Mouse (Mus musculus): ENCODE data around the gene Ccdc6. TPM values are rescaled to one million over a fixed set of nuclear protein-coding genes. Genes with fewer than 3 reads are reported as not detected.
A peak's percentile ranks its signal among the peaks of the same experiment; 100 is the strongest.

Gene Ccdc6
- total and polyA plus RNA-seq, 2 experiments from 2014 or later = 20.8 to 34.2 TPM

DNA sequence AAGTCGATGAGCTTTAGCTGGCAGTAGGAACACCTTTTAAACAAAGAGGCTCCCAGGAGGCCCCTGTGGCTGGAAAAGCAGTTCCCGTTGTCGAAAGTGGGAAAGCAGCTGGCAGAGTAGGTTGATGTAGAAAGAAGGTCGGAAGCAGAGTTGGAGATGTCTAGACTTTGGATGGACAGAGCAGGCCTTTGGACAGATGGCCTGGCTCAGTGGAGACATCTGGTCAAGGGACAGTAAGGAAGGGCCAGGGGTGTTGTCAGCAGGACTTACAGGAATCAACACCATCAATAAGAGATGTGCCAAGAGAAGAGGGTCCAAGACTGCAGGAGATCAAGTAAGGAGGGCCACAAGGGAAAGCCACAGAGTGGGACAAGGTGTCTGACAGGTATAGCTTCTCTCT lies 53.4 kb downstream of the Ccdc6 start:
- 84% methylated on average over 4 of the region's 4 CpGs for WGBS
- no peak overlapping the region for H3K4me2 ChIP-seq (ENCODE audit: low read depth)

DNA sequence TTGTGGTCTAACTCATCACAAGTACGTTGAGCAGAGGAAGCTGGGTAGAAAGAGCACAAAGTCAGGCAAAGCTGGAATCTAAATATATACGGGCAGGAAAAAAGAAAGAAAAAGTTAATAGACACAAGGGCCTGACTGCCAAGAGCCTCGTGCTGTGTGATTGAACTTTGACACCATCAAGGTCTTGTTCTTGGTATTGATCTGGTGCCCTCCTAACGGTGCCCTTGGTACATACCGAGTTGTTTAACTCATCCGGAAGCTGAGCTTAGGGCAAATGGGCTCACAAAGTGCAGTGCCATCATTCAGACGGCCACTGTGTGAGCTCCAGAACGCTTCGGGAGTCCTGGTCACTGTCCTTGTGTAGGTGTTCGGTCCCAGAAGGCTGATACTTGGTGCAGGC lies 54.2 kb downstream of the Ccdc6 start:
- peaks cover 34% of the 10 kb centered on the region for H3K36me3 ChIP-seq (ENCODE audit: insufficient read depth)
- H3K9me3 ChIP-seq (ENCODE audit: low read length) = no peaks in the 10 kb centered on the region
- WGBS = 93% methylated on average over 10 of the region's 10 CpGs
- H3K4me3 ChIP-seq (ENCODE audit: low read depth, low read length) = no peak overlapping the region
- no peak overlapping the region for H3K9ac ChIP-seq
- TF ChIP-seq CTCF (IDR thresholded peaks at IDR 0.05; ENCODE audit: low read depth) = no peak
- H3K4me1 ChIP-seq (ENCODE audit: insufficient read depth) = no peaks in the 10 kb centered on the region
- no peak for DNase-seq
- H3K27ac ChIP-seq (ENCODE audit: low read depth, low read length) = no peak overlapping the region
- H3K27me3 ChIP-seq (ENCODE audit: insufficient read depth, low read length) = no peaks in the 10 kb centered on the region
- no peak for ATAC-seq
- no peak overlapping the region for H3K4me2 ChIP-seq (ENCODE audit: low read depth)

More for the DNA sequence above, 53.4 kb downstream of the Ccdc6 start:
- Histone ChIP-seq H3K4me3 (ENCODE audit: low read depth, low read length) (no peak overlapping the region), H3K36me3 (ENCODE audit: insufficient read depth) (peaks cover 33% of the 10 kb centered on the region), H3K27ac (ENCODE audit: low read depth, low read length) (no peak overlapping the region), H3K4me1 (ENCODE audit: insufficient read depth) (no peaks in the 10 kb centered on the region), H3K9me3 (ENCODE audit: low read length) (no peaks in the 10 kb centered on the region), H3K9ac (no peak overlapping the region), H3K27me3 (ENCODE audit: insufficient read depth, low read length) (no peaks in the 10 kb centered on the region)
- TF ChIP-seq CTCF (IDR thresholded peaks at IDR 0.05; ENCODE audit: low read depth) = no peak
- no peak for DNase-seq
- no peak for ATAC-seq

DNA sequence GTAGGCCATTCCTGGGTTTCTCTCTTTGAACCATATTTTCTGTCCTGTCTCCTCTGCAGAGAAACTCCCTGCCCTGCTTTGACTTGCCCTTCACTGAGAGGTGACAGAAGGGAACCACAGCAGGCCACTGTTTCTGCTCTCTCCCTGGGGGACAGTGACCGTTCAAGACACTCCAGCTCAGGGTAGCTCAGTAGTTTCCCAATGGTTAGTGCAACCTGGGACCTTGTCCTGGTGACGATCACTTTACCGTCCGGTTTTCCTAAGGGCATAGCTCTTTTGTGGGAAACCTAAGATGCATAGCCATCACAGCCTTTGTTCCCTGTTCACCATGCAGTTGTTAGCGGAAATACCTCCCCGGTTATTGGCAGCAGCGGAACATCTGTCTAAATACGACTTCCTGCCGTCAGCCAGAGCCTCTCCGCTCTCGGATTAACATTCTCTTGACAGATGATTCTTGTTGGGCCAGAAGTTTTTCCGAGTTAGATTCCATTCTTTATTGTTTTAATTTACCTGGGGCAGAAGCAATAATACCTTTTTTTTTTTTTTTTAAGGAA lies 55.3 kb downstream of the Ccdc6 start:
- Histone ChIP-seq H3K4me2 (ENCODE audit: low read depth) (no peak overlapping the region), H3K4me1 (ENCODE audit: insufficient read depth) (no peaks in the 10 kb centered on the region), H3K9me3 (ENCODE audit: low read length) (no peaks in the 10 kb centered on the region), H3K27me3 (ENCODE audit: insufficient read depth, low read length) (no peaks in the 10 kb centered on the region), H3K4me3 (ENCODE audit: low read depth, low read length) (no peak overlapping the region), H3K36me3 (ENCODE audit: insufficient read depth) (peaks cover 42% of the 10 kb centered on the region), H3K9ac (no peak overlapping the region), H3K27ac (ENCODE audit: low read depth, low read length) (no peak overlapping the region)
- no peak for TF ChIP-seq CTCF (IDR thresholded peaks at IDR 0.05; ENCODE audit: low read depth)
- WGBS = 84% methylated on average over 12 of the region's 12 CpGs
- ATAC-seq = no peak
- DNase-seq = no peak

DNA sequence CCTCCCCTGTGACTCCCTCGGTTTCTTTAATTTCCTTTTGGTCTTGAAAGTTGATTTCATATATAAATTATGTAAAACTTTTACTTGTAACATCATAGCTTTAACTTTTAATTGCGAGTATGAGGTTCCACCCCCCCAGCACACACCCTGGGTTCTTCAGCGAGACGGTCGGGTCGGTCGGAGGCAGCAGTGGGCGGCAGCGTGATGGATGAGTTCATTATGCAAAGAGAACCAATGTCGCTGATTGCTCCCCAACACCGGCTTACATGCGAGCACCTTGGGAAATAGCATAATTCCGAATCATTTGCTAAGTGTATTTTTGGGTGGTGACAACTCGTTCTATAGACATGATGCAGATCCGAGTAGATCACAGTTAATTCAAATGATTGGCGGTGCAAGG lies 56.9 kb downstream of the Ccdc6 start:
- WGBS = 94% methylated on average over 16 of the region's 16 CpGs

DNA sequence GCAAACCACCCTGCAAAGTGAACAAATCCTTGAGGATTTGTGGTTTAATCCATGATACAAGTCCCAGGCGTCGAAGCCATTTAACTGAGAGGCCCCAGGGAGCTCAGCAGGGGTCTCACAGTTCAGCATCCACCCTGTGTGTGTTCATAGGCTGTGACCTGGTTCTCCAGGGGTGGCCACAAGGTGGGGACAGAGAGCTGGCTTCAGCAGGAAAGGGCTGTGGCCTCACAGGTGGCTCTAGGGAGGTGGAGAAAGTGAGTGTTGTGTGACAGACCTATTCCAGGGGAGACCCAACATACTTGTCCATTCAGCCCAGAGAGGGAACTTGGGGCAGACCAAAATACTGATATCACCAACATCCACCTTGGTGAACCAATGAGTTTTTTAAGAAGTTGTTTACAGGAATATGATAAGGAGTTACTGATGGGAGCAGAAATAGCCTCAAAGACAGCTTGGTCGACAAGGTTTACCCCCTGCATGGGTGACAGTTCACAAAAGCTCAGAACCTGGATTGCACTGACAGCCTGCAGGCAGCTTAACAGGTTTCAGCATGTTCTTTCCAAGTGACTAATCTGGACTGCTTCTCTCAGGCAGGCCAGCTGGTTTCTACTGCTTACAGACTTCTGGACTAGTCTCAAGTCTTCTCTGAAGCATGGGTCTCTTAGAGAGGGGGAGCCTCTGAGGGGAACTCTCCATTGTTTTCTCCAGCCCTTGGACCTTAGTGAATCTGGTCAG lies 59.7 kb downstream of the Ccdc6 start:
- DNase-seq = no peak
- no peak overlapping the region for H3K9ac ChIP-seq
- no peaks in the 10 kb centered on the region for H3K9me3 ChIP-seq (ENCODE audit: low read length)
- H3K36me3 ChIP-seq (ENCODE audit: insufficient read depth) = peaks cover 25% of the 10 kb centered on the region
- no peaks in the 10 kb centered on the region for H3K27me3 ChIP-seq (ENCODE audit: insufficient read depth, low read length)
- no peak overlapping the region for H3K4me2 ChIP-seq (ENCODE audit: low read depth)
- H3K27ac ChIP-seq (ENCODE audit: low read depth, low read length) = no peak overlapping the region
- no peaks in the 10 kb centered on the region for H3K4me1 ChIP-seq (ENCODE audit: insufficient read depth)
- WGBS = 68% methylated on average over 3 of the region's 3 CpGs
- no peak for ATAC-seq
- no peak overlapping the region for H3K4me3 ChIP-seq (ENCODE audit: low read depth, low read length)
- peak; percentile 43 for TF ChIP-seq CTCF (IDR thresholded peaks at IDR 0.05; ENCODE audit: low read depth)

More for the DNA sequence above, 56.9 kb downstream of the Ccdc6 start:
- no peak for ATAC-seq
- H3K4me3 ChIP-seq (ENCODE audit: low read depth, low read length) = no peak overlapping the region
- H3K4me1 ChIP-seq (ENCODE audit: insufficient read depth) = no peaks in the 10 kb centered on the region
- H3K4me2 ChIP-seq (ENCODE audit: low read depth) = no peak overlapping the region
- H3K9me3 ChIP-seq (ENCODE audit: low read length) = no peaks in the 10 kb centered on the region
- H3K27me3 ChIP-seq (ENCODE audit: insufficient read depth, low read length) = no peaks in the 10 kb centered on the region
- no peak for DNase-seq
- H3K9ac ChIP-seq = no peak overlapping the region
- no peak overlapping the region for H3K27ac ChIP-seq (ENCODE audit: low read depth, low read length)
- peaks cover 42% of the 10 kb centered on the region for H3K36me3 ChIP-seq (ENCODE audit: insufficient read depth)
- no peak for TF ChIP-seq CTCF (IDR thresholded peaks at IDR 0.05; ENCODE audit: low read depth)

DNA sequence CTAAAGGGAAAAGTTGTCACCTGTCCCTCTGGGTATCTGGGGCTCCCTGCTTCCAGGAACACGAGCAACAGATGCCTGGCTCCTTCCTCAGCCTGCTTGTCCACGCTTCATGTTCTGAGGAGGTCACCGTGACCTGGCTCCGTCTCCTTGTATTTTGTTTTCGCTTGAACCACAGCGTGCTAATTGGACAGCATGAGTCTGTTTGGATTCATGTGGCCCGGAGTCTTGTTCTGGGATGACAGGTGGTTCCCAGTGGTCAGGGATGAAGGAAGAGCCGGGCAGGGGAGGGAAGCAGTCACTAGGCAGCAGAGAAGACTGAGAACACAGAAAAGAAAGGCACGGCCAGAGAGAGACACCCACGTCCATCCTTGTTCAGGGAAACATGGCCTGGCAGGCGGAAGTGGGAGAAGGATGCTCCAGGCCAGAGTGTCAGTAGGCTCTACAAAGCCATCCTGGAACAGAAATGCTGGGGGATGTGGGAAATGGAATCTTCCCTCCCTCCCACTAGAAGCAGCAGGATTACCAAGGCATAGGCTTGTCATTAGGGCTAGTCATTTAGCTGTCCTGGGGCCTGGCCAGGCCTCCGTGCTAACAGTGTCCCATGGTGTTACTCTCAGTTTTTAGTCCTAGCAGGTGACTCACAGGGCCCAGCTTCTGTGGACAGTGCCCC lies 62.9 kb downstream of the Ccdc6 start:
- Histone ChIP-seq H3K4me3 (ENCODE audit: low read depth, low read length) (no peak overlapping the region), H3K9me3 (ENCODE audit: low read length) (no peaks in the 10 kb centered on the region), H3K4me1 (ENCODE audit: insufficient read depth) (no peaks in the 10 kb centered on the region), H3K4me2 (ENCODE audit: low read depth) (no peak overlapping the region), H3K27me3 (ENCODE audit: insufficient read depth, low read length) (no peaks in the 10 kb centered on the region), H3K9ac (no peak overlapping the region), H3K36me3 (ENCODE audit: insufficient read depth) (peaks cover 21% of the 10 kb centered on the region), H3K27ac (ENCODE audit: low read depth, low read length) (no peak overlapping the region)
- DNase-seq (no peak), ATAC-seq (no peak)
- WGBS = 69% methylated on average over 12 of the region's 12 CpGs
- TF ChIP-seq CTCF (IDR thresholded peaks at IDR 0.05; ENCODE audit: low read depth) = no peak

DNA sequence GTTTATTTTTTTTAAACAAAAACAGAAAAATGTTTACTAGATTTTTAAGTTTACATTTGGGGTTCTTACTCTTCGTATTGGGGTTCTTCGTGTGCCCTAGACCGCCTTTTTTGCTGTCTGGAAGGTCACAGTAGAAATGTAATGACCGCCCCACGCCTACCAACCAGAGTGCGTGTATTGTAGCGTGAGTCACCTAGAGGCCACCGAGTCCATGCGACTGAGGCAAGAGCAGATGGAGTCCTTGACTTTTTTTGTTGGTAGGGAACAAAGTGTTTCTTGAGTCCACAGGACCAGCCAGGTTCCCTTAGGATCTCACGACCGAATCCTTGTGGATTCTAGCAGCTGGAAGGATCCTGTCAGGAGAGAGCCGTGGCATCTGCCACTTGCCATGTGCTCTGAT lies 63.9 kb downstream of the Ccdc6 start:
- Histone ChIP-seq H3K4me1 (ENCODE audit: insufficient read depth) (no peaks in the 10 kb centered on the region), H3K4me2 (ENCODE audit: low read depth) (no peak overlapping the region), H3K27ac (ENCODE audit: low read depth, low read length) (no peak overlapping the region), H3K9ac (no peak overlapping the region), H3K9me3 (ENCODE audit: low read length) (no peaks in the 10 kb centered on the region), H3K4me3 (ENCODE audit: low read depth, low read length) (no peak overlapping the region), H3K36me3 (ENCODE audit: insufficient read depth) (peaks cover 11% of the 10 kb centered on the region), H3K27me3 (ENCODE audit: insufficient read depth, low read length) (no peaks in the 10 kb centered on the region)
- ATAC-seq = no peak
- WGBS = 94% methylated on average over 12 of the region's 12 CpGs
- TF ChIP-seq CTCF (IDR thresholded peaks at IDR 0.05; ENCODE audit: low read depth) = no peak
- DNase-seq = no peak
